Mouse (Mus musculus) lung, adult 2 months (tissue): Measurements from ENCODE around the gene Adap1.

ENCODE experiments used
- CTCF ChIP-seq: fragments of 200-500 bp; IDR thresholded peaks from 2 replicates; pipeline ENCODE4 v1.5.1; 2011; ENCODE audit warnings: mild to moderate bottlenecking, low read length, control low read depth; ENCODE audit not compliant: insufficient read depth
- POLR2A ChIP-seq: fragments of 200-500 bp; IDR thresholded peaks from 2 replicates; pipeline ENCODE4 v1.6.1; 2011; ENCODE audit warnings: low read depth, mild to moderate bottlenecking, control low read depth, low read length, borderline replicate concordance; ENCODE audit errors: extremely low read depth

GRCm38 (mm10) chr5:139302101-139302500, 23.3 kb downstream of the Adap1 start:
- no peak for TF ChIP-seq CTCF
- no peak for TF ChIP-seq POLR2A
